Mouse (Mus musculus): ENCODE data around the gene Dip2c.

Dip2c gene

GRCm38 (mm10) chr13:9538556-9538955 lies 262.2 kb downstream of the Dip2c start:
- no peak for DNase-seq (ENCODE audit: low spot score)

DNA sequence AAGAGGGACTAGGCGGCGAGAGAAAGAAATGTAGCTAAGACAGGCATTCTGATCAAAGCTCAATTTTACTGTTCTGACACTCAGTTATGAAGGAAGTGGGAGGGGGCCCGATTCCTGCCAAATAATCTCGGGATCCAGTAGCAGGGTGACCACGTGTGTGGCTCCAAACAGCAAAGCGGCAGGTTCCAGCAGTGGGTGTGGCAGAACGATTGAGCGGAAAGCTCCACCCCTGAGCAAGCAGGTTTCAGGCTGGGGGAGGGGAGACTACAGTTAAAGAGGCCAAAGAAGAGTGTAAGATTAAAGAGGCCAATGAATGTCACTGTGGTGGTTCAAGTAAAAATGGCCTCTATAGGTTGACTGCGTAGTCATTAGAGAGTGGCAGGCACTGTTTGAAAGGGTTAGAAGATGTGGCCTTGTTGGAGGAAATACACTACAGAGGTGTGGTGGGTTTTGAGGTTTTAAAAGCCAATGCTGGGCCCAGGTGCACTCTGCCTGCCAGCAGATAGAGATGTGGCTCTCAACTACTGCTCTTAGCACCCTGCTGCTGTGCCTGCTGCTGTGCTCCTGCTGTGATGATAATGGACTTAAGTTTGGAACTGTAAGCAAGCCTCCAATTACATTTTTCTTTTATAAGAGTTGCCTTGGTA lies 271.5 kb downstream of the Dip2c start:
- no peak for DNase-seq (ENCODE audit: low spot score)

DNA sequence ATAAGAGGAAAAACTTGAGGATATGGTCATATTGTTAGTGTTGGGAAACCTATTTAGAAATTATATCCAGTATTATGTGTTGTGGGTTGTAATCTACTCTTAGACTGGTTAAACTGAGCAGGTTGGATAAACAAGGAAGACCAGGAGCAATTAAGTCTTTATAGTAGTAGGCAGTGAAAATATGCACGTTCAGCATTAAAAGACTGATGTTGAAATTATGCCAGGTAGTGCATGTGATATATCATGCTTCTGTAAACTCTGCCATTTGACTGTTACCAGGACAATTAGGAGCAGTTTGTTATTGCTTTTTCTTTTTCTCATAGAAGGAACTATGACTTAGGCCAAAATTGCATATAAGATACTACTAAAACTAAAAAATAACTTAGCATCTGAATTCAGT lies 285.8 kb downstream of the Dip2c start:
- DNase-seq (ENCODE audit: low spot score) = no peak

- peak; percentile 30 for DNase-seq (ENCODE audit: low spot score)
These were observed 286.6 kb downstream of the Dip2c start for GRCm38 (mm10) chr13:9562921-9563320.

GRCm38 (mm10) chr13:9568852-9569251 lies 292.5 kb downstream of the Dip2c start:
- DNase-seq (ENCODE audit: low spot score) = no peak

- no peak for DNase-seq (ENCODE audit: low spot score)
These were observed 300.4 kb downstream of the Dip2c start for GRCm38 (mm10) chr13:9576686-9577085.

- no peak for DNase-seq (ENCODE audit: low spot score)
These were observed 302.1 kb downstream of the Dip2c start for GRCm38 (mm10) chr13:9578456-9578855.

DNA sequence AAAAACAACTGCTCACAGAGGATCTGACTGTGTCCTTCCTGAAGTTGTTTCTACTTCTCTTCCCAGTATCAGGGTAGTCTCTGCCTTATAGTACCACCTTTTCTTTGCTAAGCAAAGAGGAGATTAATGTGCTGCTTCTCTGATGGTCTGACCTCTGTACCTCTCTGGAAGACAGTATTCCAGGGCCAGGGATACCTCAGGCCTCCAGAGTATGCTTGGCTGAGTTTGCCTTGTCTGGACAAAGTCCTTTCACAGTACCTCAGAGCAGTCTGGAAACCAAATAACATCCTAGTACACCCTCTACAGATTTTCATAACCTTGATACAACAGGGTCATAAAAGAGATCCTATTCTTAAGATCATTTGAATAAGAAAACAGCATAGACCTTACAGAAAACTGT lies 305.5 kb downstream of the Dip2c start:
- DNase-seq (ENCODE audit: low spot score) = no peak

DNA sequence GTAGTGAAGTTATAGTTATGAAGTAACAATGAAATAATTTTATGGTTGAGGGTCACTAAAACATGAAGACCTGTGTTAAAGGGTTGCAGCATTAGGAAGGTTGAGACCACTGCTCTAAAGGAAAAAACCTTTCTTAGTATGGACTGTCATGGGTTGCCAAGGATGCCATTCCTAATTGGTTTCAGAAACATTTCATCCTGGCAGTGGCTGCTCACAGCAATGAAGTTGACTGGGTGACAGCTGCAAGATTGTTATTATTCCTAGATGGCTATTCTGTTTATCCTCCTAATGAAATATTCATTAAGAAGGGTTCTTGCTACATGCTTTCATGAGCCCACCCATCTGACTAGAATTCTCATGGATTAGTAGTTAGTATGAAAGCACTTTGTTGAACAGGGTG lies 307.3 kb downstream of the Dip2c start:
- DNase-seq (ENCODE audit: low spot score) = no peak

DNA sequence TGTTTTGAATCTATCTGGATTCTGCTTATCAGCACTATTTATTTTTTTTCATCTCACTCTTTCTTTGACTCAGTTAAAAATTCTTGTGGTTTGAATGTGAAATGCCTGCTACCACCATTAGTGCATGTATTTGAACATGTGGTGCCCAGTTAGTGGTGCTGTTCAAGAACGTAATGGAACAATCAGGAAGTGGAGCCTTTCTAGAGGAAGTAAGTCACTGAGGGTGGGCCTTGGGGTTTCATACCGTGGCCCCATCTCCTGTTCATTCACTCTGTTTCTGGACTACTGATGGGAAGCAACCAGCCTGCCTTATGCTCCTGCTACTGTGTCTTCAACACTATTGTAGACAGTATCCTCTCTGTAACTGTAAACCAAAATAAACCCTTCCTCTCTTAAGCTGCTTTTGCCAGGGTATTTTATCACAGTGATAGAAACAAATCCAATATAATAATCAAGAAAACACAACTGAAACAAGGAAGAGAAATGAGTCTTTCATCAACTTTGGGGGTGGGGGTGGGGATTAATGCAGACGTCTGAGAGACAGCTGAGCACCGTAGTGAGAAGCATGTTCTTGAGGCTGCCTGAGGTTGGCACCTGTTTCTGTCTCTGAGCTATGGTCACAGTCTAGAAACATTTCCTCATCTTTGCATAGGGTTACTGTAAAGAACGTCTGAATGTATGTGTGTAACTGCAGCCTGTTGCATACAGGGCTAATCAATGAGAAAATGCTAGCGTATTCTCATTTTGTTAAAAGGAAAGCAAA lies 323.2 kb downstream of the Dip2c start:
- no peak for DNase-seq (ENCODE audit: low spot score)

DNA sequence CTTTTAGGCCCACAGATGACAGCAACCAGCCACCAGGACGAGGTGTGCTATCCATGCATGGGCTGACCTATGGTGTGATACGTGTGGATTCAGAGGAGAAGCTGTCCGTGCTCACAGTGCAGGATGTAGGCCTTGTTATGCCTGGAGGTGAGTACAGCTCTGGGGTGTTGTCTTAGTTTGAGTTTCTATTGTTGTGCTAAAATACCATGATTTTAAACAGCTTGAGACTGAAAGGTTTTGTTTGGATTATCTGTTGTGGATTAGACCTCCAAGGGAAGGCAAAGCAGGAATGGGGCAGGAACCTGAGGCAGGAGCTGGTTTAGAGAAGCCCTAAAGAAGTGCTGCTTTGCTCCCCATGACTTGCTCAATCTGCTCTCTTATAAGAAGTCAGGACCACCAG lies 325.0 kb downstream of the Dip2c start:
- DNase-seq (ENCODE audit: low spot score) = no peak

- no peak for DNase-seq (ENCODE audit: low spot score)
These were observed 334.9 kb downstream of the Dip2c start for GRCm38 (mm10) chr13:9611229-9611628.

GRCm38 (mm10) chr13:9632684-9633083 lies 356.4 kb downstream of the Dip2c start:
- no peak for DNase-seq (ENCODE audit: low spot score)

DNA sequence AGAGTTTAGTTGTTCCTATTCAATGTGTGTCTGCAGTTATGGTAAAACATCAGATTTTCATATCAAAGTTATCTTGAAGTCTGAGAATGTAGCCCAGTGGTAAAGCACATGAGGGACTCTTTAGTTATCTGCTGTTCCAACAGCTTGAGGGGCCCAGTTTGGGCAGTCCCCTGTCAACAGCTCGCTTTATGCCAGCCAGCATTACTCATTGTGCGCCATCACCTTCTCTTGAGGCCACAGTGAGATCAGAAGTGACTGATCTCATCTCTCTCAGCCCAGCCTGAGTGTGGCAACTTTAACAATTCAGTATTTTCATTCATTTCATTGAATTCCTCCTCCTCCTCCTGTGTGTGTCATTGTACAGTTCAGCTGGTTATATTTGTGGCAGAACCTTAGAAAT lies 359.6 kb downstream of the Dip2c start:
- no peak for DNase-seq (ENCODE audit: low spot score)

GRCm38 (mm10) chr13:9636505-9636904 lies 360.2 kb downstream of the Dip2c start:
- peak; percentile 5 for DNase-seq (ENCODE audit: low spot score)

DNA sequence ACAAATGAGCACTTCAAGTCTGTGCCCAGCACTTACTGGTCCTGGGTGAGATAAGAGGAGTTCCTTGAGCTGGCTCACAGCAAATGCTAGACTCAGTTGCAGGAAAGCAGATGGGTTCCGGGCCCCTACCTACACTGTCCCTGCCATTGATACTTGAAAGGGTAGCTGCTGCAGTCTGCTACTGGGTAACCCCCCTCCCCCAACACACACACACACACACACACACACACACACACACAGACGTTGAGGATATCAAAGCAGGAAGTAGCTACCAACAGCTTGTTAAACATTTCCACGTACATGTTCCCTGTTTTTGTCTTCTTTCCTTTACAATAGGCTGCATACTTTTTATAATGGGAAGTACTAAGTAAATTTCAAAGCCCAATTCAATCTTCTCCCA lies 361.6 kb downstream of the Dip2c start:
- no peak for DNase-seq (ENCODE audit: low spot score)

DNA sequence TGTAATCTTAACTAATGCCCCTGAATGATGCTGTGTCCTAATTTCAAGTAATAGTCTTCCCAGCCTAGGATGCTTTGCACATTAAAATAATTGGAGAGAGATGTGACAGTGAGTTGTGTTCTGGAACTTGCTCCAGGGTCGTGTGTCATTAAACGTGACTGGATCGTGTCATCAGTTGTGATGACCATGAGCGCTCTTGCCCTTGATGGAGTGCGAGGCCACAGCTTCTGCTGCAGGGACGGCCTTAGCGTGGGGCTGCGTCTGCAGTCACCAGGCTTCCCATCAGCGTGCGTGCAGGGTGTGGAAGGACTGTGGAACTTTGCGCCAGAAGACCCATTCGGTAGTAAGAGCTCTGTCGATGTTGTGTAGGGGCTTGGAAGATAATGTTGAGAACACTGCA lies 372.4 kb downstream of the Dip2c start:
- DNase-seq (ENCODE audit: low spot score) = no peak

DNA sequence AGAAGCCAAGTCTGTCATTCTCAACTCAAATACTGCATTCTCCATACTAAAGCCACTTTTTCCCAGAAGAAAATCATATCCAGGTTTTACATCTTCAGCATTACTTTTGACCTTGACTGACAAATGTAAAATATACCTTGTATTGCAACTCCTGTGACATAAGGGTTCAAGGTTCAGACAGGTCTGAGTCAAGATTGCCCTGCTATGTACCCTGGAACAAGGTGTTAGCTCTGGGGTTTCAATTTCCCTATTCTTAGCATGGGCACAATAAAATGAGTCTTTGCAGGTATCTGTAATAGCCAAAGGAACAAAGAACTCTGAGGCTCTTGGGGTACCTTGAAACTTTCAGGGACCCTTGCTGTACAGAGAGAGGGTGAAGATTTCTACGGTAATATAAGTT lies 373.6 kb downstream of the Dip2c start:
- DNase-seq (ENCODE audit: low spot score) = no peak

DNA sequence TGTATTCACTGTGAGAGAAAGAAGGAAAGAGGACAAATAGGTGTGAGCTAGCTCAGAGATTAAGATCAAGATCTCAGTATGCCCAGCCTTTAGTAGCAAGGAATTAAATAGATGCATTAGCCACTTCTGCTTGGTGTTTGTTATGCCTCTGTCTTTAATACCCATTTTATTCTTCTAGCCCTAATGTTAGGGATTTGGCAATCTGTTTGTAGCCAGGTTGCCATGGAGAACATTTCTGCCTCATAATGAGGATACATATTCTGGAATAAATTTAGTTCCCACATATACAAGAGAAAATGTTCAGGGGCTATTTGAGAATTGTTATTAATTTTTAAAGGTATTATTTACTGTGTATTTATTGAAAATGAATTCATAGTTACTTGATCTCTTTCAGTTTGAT lies 374.3 kb downstream of the Dip2c start:
- no peak for DNase-seq (ENCODE audit: low spot score)

- DNase-seq (ENCODE audit: low spot score) = no peak
These were observed 376.7 kb downstream of the Dip2c start for GRCm38 (mm10) chr13:9653018-9653417.

DNA sequence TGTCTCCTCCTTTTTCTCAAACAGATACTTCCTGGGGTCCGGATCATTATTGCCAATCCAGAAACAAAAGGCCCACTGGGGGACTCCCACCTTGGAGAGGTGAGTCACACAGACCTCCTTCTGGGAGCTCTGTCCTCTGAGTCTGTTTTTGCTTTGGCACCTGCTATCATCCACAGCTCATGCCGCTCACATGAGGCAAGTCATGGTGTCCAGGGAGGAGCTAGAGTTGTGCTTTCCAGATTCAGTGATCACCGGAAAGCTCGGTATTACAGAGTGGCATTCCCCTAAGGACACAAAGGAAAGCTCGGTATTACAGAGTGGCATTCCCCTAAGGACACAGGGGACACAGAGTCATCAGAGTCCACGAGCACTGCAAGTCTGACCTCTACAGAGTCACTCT lies 380.3 kb downstream of the Dip2c start:
- DNase-seq (ENCODE audit: low spot score) = no peak

GRCm38 (mm10) chr13:9660711-9661110 lies 384.4 kb downstream of the Dip2c start:
- DNase-seq (ENCODE audit: low spot score) = peak; percentile 4

- DNase-seq (ENCODE audit: low spot score) = no peak
These were observed 387.3 kb downstream of the Dip2c start for GRCm38 (mm10) chr13:9663593-9663992.

GRCm38 (mm10) chr13:9667954-9668496 lies 391.7 kb downstream of the Dip2c start:
- DNase-seq (ENCODE audit: low spot score) = no peak
